Mouse (Mus musculus): Measurements from ENCODE around the gene Grhl1.

The Grhl1 gene

DNA sequence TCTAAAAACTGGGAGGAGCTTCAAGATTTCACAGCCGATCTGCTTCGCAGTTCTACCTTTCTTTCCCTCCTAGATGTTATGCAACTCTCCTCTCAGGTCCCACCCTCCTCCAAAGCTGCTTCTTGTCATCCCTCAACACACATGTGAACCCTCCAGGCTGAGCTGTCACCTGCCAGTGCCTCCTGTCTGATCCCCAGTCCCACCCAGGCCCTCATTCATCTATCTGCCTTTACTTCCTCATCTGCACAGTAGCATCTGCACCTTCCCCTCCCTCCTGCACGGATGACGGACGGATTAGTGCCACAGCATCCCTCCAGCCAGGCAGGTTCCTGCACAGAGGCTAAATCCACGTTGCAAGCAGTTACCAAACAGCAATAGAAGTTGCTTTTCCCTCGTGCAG lies 14.1 kb downstream of the Grhl1 start:
- DNase-seq (ENCODE audit: extremely low read depth, low read depth, low spot score) = no peak

DNA sequence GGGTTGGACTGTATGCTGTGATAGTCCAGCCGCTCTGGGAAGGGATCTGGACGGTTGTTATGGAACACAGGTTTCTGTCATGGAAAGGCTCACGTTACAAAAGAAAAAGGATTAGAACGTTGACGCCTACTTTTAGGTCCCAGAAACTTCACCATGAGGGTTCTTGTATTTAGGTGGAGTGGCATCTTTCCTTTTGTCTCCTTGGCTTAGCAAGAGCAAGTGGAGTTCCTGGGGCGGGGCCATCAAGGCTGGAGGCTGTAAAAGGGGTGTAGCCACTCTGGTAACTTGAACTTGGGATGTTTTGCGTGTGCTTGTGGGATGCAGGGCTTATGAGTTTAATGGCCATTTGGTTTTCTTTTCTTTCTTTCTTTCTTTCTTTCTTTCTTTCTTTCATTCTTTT lies 18.3 kb downstream of the Grhl1 start:
- DNase-seq (ENCODE audit: extremely low read depth, low read depth, low spot score) = no peak

DNA sequence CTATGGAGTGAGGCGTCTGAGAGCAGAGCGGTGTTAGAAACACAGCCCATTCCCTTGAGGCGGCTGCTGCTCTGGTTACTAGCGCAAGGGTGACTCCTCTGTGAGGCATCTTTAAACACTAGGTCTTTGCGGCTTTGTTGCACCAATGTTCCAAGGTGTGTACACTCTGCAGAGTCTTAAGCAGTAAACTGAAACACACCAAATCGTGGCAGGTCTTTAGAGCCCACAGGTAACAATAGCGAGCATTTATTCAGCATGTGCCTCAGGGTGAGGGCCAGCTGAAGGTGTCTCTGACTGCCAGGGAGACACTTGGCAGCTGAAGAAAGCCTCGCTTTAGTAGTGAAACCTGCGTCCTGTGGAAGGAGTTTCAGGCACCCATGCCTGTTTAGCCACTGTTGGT lies 20.0 kb downstream of the Grhl1 start:
- peak; percentile 92 for DNase-seq (ENCODE audit: extremely low read depth, low read depth, low spot score)

DNA sequence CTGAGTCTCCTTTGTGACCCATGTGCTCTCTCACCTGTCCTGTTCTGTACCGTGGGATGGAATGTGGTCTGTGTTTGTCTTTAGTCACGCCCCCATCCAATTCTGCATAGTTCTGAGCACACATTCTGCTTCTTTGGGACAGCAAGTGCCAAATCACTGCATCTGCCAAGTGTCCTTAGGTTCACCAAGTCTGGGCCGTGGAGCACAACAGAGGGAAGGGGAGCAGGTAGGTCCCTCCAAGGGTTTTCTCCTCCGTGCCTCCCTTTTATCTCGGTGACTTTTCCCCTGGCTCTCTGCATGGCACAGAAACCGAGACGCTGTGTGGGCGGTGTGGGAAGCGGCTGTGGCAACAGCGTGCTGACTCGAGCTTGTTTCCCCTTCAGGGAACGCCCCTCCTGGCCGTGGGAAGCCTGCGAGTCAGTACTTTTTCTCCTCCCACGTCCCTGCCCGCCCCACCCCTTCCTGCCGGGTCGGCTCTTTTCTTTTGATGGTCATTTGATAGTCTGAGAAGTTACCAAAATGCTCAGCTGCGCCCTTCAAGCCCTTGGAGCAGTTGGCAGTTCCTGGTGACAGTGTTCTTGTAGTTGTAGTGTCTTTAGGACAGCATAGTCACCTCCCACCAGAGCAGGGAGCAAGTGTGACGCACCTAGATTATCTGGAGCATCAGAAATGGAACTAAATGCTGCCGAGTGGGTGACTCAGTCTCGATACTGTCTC lies 21.0 kb downstream of the Grhl1 start:
- DNase-seq (ENCODE audit: extremely low read depth, low read depth, low spot score) = peak; percentile 100

DNA sequence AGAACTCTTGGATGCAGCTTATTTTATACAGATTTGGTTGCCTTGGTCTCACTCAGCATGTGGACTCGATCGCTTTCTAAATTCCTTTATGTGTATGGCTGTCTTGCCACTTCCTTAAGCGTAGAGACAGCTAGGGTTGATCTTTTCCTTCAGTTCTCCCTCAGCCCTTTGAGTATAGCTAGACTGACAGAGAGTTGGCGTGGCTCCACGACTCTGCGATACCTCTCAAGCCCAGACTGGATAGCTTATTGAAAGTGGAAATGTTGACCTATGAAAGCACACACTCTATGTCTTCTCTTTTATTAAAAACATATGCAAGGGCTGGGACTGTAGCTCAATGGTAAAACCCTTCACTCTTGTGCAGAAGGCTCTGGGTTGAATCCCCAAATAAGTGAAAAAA lies 25.3 kb downstream of the Grhl1 start:
- DNase-seq (ENCODE audit: extremely low read depth, low read depth, low spot score) = no peak

DNA sequence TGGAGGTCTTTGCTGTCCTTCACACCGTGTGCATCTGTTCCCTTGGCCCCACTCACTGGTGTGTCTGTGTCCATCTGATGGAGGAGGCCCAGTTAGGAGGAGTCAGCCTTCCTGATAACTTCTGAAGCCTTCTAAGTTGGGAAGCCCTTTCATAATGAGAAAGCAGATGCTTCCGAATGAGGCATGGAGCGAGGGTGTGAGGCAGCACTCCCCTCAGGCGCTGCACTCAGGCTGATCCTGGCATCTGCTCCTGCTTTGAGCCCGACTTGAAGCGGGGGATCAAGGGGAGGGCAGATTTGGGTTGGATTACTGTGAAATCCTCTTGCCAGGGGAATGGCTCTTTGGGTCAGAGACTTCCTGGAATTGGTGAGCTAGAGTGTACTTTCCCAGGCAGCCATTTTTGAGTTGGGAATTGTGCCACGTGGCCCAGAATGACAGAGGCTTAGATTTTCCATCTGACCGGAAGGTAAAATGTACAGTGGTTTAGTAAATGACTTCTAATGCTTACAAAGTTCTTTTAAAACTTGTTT lies 27.3 kb downstream of the Grhl1 start:
- DNase-seq (ENCODE audit: extremely low read depth, low read depth, low spot score) = no peak

DNA sequence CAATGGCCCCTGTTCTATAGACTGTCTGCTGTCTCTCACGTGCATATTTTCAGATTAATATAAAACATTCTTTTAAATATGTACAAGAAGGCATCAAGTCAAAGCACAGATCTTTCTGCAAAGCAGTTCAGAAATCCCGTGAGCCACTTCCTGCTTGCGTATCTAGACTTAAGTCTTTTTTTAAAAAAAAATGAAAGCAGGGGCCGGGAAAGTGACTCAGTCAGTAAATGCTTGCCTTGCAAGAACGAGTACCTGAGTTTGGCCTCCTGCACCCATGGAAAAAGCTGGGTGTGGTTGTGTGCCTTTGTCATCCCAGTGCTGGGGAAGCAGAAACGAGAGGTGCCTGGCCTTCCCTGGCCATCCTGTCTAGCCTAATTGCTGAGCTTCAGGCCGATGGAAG lies 28.0 kb downstream of the Grhl1 start:
- DNase-seq (ENCODE audit: extremely low read depth, low read depth, low spot score) = no peak

DNA sequence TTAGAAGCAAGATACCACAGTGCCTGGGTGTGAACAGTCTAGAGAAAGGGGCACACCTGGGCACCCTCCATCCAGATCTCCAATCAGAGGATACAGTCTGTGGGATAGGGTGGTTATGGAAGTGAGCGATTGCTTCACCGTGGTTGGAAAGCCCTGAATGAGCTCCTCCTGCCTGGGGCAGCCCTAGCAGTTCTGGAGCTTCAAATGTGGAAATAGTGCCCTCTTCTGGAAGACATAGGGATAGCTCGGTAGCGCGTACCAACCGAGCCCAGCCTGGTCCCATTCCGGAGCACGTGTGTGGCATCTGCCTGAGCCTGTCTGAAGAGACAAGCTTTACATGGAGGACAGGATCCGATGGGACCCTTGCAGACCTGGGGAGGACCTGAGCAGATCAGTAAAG lies 28.7 kb downstream of the Grhl1 start:
- DNase-seq (ENCODE audit: extremely low read depth, low read depth, low spot score) = no peak

DNA sequence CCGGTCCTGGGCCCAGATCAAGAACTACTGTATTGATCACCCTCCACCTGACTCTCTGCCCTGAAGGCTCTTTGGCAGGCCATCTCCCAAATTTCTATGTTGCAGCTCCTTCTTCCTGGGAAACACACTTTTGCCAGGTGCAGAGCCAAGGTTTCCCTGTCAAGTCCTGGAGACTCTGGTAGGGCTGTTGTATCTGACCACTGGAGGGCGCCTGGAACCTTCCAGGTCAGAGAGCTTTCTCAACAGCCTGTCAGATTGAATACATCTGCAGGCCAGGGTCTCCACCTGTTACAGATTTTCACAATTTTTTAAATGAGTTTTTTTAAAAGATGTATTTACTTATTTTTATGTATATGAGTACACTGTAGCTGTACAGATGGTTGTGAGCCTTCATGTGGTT lies 31.2 kb downstream of the Grhl1 start:
- DNase-seq (ENCODE audit: extremely low read depth, low read depth, low spot score) = no peak

DNA sequence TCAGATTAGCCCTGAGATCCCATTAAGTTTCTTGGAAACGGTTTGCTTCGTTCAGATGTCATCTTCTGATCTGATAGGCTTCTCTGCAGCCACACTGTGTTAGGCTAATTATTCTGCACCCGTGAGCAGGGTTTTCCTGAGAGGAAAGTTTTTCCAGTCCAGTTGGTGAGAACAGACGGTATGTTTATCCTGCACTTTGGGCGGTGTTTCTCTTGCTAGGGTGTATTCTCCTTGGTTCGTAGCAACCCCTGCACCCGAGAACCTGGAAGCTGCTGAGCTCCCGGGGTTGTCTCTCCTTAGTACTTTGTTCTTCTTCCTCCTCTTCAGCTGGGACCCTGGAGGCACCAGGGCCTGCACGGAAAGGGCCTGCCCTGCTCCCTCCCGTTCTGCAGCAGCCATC lies 34.1 kb downstream of the Grhl1 start:
- DNase-seq (ENCODE audit: extremely low read depth, low read depth, low spot score) = no peak

DNA sequence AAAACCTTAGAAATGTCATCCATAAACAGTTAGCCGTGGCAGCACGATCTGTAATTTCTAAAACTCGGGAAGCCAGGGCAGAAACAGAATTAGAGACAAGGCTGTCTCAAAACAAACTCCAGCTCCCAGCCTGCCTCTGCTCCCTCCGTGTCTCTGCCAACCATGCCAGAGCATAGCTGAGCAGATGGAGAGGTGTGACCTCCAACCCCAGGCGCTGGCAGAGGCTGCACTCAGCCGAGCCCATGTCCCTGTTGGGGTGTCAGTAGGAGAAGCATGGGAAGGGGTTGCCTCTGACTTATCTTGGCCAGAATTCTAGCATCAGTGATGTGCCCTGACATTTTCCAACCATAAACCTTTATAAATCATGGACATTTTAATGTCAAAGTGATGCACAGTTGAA lies 40.5 kb downstream of the Grhl1 start:
- DNase-seq (ENCODE audit: extremely low read depth, low read depth, low spot score) = no peak

DNA sequence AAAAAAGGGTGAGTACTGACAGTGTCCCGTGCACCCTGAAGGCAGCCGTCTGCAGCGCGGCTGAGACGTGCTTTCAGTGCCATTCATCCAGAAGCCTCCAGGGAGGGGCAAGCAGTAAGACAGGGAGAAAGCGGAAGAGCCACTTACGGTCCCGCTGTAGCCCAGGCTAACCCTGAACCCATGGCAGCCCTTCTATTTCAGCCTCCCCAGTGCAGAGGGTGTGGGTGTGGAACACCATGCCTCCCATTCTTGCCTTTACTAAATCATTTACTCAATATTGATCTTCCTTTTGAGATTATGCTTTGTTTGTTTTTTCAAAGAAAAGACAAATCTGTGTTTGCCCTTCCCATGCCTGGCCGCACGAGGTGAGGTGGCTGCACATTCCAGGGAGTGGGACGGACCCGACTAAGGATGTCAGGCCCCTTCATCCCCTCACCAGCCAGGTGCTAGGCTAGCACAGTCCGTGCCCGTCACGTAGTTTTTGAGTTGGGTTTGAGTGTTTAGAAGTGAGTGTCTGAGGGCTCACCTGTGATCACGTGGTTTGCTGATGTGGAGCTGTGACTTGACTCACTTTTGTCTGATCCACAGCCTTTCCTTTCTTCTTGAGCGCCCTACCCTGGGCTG lies 42.5 kb downstream of the Grhl1 start:
- DNase-seq (ENCODE audit: extremely low read depth, low read depth, low spot score) = no peak

DNA sequence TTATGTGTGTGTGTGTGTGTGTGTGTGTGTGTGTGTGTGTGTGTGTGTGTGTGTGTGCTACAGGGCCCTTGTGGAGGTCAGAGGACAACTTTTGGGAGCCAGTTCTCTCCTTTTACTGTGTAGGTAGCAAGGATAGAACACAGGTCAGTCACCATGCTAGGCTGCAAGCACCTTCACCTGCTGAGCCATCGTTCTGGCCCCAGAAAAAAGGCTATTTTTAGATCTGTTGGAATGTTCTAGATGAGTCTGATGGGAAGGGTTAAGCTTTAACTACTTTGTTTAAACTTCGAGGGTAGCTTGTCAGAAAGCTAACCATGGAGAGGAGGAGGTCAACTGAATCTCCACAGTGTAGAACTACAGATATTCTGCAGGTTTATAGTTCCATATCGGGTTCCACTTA lies 43.1 kb downstream of the Grhl1 start:
- no peak for DNase-seq (ENCODE audit: extremely low read depth, low read depth, low spot score)

DNA sequence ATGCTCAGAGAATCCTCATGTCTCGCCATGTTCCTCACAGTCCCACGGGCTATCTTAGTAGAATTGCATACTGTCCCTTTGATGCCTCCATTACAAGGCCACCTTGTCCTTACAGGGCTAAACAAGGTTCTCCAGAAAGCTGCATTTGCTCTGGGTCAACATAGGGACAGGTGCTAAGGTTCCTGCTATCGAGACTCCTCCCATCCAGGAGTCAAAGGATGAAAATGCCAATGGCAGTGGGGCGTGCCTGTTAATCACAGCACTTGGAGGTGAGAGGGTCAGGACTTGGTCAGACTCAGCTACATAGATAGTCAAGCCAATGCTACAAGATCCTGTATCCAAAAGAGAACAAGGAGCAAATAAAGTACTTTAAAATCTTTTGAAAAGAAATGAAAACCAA lies 47.4 kb downstream of the Grhl1 start:
- DNase-seq (ENCODE audit: extremely low read depth, low read depth, low spot score) = no peak

DNA sequence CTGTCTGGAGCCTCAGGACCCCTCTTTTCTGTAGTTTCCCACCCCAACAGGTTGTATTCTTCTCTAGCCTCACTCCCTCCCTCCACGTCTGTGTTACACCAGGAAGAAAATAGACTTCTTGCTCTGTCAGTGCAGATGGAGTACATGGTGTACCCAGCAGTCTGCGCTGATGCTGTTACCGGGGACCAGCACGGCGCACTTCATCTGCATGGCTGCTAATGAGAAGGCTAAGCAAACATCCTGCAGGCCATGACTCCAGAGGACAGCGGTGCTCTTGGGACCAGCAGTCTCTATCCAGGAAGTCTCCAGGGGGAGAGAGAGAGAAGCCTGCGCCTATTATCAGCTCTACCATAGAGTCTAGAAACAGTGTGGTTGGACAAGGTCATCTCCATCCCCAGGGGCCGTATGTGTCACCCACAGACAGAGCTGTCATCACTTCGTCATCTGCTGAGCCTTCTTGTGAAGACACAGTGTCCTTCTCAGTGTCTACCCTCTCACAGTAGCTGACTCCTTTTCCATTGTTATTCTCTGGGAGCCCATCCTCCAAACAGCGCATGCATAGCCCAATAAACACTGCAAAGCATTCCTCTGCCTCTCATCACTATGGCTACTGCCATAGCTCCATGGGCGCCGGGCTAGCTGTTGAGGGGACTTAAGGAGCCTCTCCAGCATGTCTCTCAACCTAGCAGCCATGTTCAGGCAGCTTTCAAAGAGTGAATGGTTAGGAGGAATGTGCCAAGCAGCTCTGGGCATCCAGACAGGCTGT lies 51.6 kb downstream of the Grhl1 start:
- DNase-seq (ENCODE audit: extremely low read depth, low read depth, low spot score) = no peak

DNA sequence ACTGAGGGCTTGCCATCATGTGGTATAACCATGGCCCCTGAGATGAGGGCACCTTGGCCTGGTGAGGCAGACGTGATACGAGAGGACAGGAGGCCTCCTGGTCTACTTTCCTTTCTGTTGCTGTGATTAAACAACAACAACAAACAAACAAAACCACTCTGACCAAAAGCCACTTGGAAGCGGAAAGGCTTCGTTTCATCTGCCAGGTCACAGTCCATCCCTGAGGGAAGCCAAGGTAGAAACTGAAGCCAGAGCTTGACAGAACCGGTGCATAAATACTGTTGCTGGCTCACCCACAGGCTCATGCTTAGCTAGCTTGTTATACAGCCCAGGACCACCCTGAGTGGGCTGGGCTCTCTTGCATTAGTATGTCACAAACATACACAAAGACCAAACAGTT lies 54.3 kb downstream of the Grhl1 start:
- DNase-seq (ENCODE audit: extremely low read depth, low read depth, low spot score) = no peak

DNA sequence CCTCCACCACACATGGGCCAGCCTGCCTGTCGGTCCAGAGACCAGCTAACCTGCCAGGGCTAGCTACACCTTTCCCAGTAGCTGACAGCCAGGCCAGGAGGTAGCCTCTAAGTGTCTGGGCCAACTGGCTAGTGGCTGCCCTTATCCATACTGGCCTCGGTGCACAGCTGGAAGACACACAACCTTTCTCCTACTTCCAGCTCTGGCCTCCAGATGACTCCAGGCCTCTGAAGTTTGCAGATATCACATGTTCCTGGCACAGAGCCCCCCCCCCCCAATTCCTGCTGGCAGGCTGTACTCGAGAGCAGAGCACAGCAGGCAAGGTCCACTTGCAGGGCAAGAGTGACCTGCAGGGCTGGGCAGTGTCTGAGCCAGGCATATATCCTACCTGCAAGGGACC lies 55.1 kb downstream of the Grhl1 start:
- DNase-seq (ENCODE audit: extremely low read depth, low read depth, low spot score) = no peak

DNA sequence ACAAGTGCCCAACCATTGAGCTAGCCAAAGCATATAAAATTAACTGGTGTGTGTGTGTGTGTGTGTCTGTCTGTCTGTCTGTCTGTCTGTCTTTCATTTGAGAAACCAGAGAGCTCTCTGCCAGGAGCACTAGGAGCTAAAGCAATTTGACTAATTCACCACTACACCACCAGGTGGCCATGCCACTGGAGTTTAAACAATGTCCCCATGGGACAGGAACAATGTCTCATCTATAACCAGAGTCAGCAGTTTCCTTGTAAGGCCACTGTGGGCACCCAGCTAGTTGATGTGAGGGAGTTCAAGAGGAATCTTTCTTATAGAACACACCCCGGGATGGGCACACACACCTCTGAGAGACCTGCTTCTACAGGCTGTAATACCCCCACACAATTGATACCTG lies 58.1 kb downstream of the Grhl1 start:
- DNase-seq (ENCODE audit: extremely low read depth, low read depth, low spot score) = no peak

DNA sequence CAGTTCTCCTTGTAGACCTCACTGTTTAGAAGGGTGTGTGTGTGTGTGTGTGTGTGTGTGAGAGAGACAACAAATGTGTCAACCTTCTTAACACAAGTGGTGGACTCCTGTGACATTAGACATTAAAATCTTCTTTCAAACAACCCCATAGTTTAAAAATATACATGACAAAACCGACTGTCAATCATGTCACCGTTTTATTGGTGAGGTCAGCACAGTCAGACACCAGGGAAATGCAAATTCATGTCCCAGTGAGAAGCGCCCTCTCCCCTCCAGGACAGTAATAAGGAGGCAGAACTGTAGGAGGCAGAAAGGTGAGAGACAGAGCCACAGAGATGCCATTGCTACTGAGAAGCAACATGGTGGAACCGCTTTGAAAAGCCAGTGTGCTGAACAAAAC lies 60.3 kb downstream of the Grhl1 start:
- no peak for DNase-seq (ENCODE audit: extremely low read depth, low read depth, low spot score)

DNA sequence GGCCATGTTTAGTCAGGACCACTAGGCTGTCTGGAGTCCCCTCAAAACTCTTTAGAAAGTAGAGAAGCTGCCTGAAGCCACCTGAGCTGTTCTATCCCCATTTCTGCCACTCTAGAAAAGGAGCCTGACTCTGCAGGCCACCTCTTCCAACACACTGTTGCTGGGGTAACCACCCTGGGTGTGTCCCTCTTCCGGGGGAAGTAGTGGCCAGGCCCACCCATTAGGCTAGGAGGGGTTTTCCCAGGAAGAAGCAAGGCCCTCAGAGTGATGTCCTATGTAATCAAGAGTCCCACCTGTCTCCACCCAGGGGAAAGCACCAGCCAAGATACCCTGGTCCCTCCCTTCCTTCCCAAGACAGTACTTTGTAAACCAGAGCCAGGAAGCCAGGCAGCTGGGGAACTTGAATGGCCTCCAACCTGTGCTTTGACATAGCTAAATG lies 61.7 kb downstream of the Grhl1 start:
- no peak for DNase-seq (ENCODE audit: extremely low read depth, low read depth, low spot score)

DNA sequence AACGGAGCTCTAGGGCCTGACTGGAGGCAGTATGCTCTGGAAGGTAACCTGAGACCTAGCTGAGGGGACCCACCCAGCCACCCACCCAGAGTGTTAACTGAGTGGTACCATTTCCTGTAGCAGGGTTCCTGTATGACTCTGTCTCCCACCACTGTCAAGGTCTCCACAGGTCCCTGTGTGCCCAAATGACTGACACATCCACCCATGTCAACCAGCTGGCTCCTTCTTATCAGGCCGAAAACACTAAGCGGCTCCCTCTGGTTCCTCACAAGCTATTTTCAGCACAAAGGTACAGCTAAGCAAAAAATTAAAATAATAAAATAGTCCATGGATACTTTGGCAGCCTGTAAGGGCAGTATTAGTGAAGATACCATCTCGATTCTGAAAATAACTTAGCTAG lies 62.1 kb downstream of the Grhl1 start:
- DNase-seq (ENCODE audit: extremely low read depth, low read depth, low spot score) = no peak

DNA sequence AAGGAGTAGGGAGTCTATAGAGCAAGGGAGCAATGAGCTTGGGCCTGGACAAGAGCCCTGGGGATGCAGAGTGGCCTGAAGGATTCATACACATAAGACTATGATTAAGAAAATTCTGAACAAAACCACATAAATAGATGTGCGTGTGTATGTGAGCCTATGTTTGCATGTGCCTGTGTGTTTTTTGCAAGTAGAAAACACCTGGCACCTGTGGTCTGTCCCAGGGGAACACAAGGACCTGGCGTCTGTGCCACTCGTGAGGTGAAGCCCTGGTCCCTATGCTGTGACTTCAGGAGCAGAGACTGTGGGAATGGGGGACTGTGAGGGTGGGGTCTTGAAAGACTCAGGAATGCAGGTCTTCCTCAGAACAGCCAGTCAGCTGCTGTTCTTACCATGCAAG lies 62.6 kb downstream of the Grhl1 start:
- no peak for DNase-seq (ENCODE audit: extremely low read depth, low read depth, low spot score)
